Mouse (Mus musculus) cerebellum, adult 2 months (tissue): ENCODE results near the gene Tsnax.

ENCODE experiments used
- CTCF ChIP-seq: fragments of 200-500 bp; IDR thresholded peaks from 2 replicates; pipeline ENCODE4 v1.5.1; 2011; ENCODE audit warnings: low read depth, mild to moderate bottlenecking, control low read depth, low read length, moderate library complexity, borderline replicate concordance; ENCODE audit not compliant: insufficient read depth
- POLR2A ChIP-seq: fragments of 200-500 bp; IDR thresholded peaks from 2 replicates; pipeline ENCODE4 v1.6.1; 2011; ENCODE audit warnings: low read length, control low read depth, borderline replicate concordance; ENCODE audit not compliant: insufficient read depth

DNA sequence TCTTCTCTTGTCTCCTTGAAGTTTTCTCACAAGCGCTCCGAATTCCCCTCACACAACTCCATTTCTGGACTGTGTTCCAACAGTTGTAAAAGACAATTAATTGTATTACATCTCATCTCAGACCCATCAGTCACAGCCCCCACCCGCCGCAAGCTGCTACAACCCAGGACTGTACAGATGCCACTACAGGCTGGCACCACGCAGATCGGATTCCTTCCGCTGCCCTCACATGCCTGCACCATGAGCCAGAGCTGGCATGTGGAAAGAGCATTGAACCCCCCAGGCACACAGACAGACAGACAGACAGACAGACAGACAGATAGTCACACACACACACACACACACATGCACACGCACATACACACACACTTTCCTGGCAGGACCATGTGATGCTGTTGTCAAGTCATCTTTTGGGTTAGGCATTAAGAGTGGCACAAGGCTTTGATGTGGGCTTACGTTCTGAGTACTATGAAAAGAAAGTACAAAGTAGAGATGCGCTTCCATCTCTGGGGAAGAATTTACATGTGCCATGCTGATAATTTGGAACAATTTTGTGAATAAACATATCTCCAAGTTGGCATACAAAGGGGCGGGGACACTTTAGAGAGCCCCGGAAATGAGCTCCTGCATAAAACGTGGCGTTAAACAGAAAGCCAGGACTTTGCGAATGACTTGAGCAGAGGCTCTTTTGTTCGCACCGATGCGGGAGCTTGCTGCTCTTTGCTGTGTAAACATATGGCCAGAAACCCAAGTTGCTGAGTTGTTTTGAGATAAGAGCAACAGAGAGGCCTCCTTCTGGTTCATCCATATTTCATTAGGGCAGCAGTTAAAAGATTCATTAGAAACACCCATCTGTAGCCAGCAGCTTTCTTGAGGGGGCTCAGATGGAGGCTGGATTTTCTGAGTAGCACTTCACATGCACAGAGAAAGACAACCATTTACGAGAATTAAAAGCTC lies 67.9 kb downstream of the Tsnax start:
- TF ChIP-seq CTCF (no peak), POLR2A (no peak)
